Mouse (Mus musculus) megakaryocyte, embryonic 14.5 days (primary cell): ENCODE results near the gene Cd247.

Source experiments
- FLI1 ChIP-seq: IDR thresholded peaks from 2 replicates; pipeline ENCODE4 v1.6.1; 2012; ENCODE audit warnings: low read length, inconsistent platforms, mixed read lengths
- GATA1 ChIP-seq: IDR thresholded peaks from 3 replicates; pipeline ENCODE4 v1.6.1; 2012; ENCODE audit warnings: mixed read lengths, low read length, inconsistent platforms, borderline replicate concordance

- TF ChIP-seq GATA1 (no peak), FLI1 (no peak)
Measured at GRCm38 (mm10) chr1:165843586-165843985, 55.1 kb downstream of the Cd247 start.
